Mouse (Mus musculus) embryonic fibroblast, embryonic 13.5 days (primary cell): Measurements from ENCODE around the gene Egln1.

Source experiments
- CTCF ChIP-seq: IDR thresholded peaks from 2 replicates; pipeline ENCODE4 v1.5.1; 2011; ENCODE audit warnings: mild to moderate bottlenecking, control low read depth, low read length, moderate library complexity, borderline replicate concordance; ENCODE audit not compliant: insufficient read depth
- POLR2A ChIP-seq: IDR thresholded peaks from 2 replicates; pipeline ENCODE4 v1.6.1; 2011; ENCODE audit warnings: low read depth, mild to moderate bottlenecking, control low read depth, low read length, moderate library complexity

GRCm38 (mm10) chr8:124950865-124951264 is 1.7 kb upstream of the Egln1 start:
- no peak for TF ChIP-seq POLR2A
- no peak for TF ChIP-seq CTCF
